Mouse (Mus musculus) heart, embryonic 16.5 days (tissue): ENCODE results near the gene Gan. TPM values are rescaled to one million over a fixed set of nuclear protein-coding genes. Genes with fewer than 3 reads are reported as not detected.

ENCODE experiments used
- ATAC-seq: fragments of 200-750 bp; cut with Nextera tagmentation; replicated peaks from 2 replicates; pipeline ENCODE4 v1.8.0; 2017; ENCODE audit warnings: moderate number of reproducible peaks; ENCODE audit not compliant: insufficient read depth, low FRiP score; ENCODE audit errors: extremely low read depth
- H3K27ac ChIP-seq: fragments of 300-500 bp; sonication (generic); 2 replicates; pipeline ENCODE4 v1.5.1; 2014; ENCODE audit warnings: mild to moderate bottlenecking, low read length, control low read depth, moderate library complexity
- H3K27me3 ChIP-seq: fragments of 300-500 bp; sonication (generic); 2 replicates; pipeline ENCODE4 v1.6.1; 2014; ENCODE audit warnings: low read length, mixed read lengths; ENCODE audit not compliant: control insufficient read depth, insufficient read depth
- H3K36me3 ChIP-seq: fragments of 300-500 bp; sonication (generic); 2 replicates; pipeline ENCODE4 v1.6.1; 2014; ENCODE audit not compliant: control insufficient read depth, insufficient read depth
- H3K4me1 ChIP-seq: fragments of 300-500 bp; sonication (generic); 2 replicates; pipeline ENCODE4 v1.6.1; 2014; ENCODE audit warnings: low read length, mixed read lengths; ENCODE audit not compliant: control insufficient read depth, insufficient read depth
- H3K4me2 ChIP-seq: fragments of 300-500 bp; sonication (generic); 2 replicates; pipeline ENCODE4 v1.6.1; 2014; ENCODE audit warnings: low read depth, mild to moderate bottlenecking, control low read depth, low read length
- H3K4me3 ChIP-seq: fragments of 300-500 bp; sonication (generic); 2 replicates; pipeline ENCODE4 v1.5.1; 2014; ENCODE audit warnings: mild to moderate bottlenecking, control low read depth, low read length
- H3K9ac ChIP-seq: fragments of 300-500 bp; sonication (generic); 2 replicates; pipeline ENCODE4 v1.6.1; 2014; ENCODE audit warnings: low read length, control low read depth
- H3K9me3 ChIP-seq: fragments of 300-500 bp; sonication (generic); replicated peaks from 2 replicates; pipeline ENCODE4 v1.6.1; 2016; ENCODE audit warnings: low read length; ENCODE audit not compliant: control insufficient read depth
- WGBS: fragments of 180-500 bp; shearing (Covaris S2); extraction: QIAGEN DNeasy Blood & Tissue Kit; methylation state at CpG from one replicate; pipeline ENCODE4 v1.1.7; 2014; 5-methylcytosine and 5-hydroxymethylcytosine counted together
- polyA plus RNA-seq: library from polyadenylated mRNA; unstranded; fragments of >200 nt; fragmentation: Nextera tagmentation; extraction: Ambion mirVana; gene quantifications from 2 replicates; pipeline ENCODE4 v1.2.1, GENCODE M21; 2015

The Gan gene
- polyA plus RNA-seq, 1 experiment from 2014 or later = 1.0 TPM

DNA sequence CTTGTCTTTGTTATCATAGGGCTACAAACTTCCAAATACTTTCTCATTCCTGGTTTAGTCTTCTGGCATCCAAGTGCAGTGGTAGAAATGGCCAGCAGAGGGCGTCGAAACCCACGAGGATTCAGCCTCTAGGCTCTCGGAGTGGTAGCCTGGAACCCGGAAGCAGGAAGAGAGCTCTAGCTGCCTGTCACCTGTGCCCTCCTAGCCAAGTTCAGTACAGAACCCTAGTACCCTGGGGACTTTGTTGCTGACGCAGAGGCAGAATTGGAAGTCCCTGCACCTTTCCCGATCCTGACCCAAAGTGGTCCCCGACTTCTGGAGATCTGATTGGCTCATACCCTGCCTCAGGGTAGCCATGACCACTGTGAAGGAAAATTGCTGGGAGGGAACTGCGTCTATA lies 66.7 kb downstream of the Gan start:
- Histone ChIP-seq H3K4me2 (peak overlapping the region; percentile 63), H3K9me3 (no peaks in the 10 kb centered on the region), H3K9ac (peak overlapping the region; percentile 60), H3K27me3 (no peaks in the 10 kb centered on the region), H3K27ac (no peak overlapping the region), H3K4me1 (no peaks in the 10 kb centered on the region), H3K4me3 (peak overlapping the region; percentile 50), H3K36me3 (no peaks in the 10 kb centered on the region)
- WGBS = 10% methylated on average over 9 of the region's 9 CpGs
- peak; percentile 88 for ATAC-seq

DNA sequence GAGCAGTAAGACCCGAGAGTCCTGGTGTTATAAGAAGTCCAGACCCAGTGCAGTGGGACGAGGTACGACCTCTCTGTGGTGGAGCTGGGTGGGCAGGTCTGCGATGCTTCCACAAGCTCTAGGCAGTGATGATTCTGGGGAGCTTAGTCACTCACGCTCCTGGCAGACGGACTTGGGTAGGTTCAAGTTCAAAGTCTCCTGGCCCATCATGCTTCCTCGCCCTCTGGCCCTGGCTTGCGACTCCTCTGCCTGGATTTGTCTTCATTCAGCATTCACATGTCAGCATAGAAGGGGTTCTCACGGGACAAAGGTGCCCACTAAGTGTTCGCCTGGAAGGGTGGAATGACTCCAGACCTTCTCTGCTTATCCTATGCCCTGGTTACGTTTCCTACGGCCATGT lies 68.4 kb downstream of the Gan start:
- ATAC-seq = no peak
- H3K27ac ChIP-seq = no peak overlapping the region
- no peak overlapping the region for H3K4me3 ChIP-seq
- H3K36me3 ChIP-seq = no peaks in the 10 kb centered on the region
- H3K9me3 ChIP-seq = peaks cover 4% of the 10 kb centered on the region; the same call in 1 of the 2 replicates
- no peaks in the 10 kb centered on the region for H3K4me1 ChIP-seq
- H3K27me3 ChIP-seq = no peaks in the 10 kb centered on the region
- H3K4me2 ChIP-seq = no peak overlapping the region
- WGBS = 83% methylated on average over 12 of the region's 12 CpGs
- H3K9ac ChIP-seq = no peak overlapping the region

DNA sequence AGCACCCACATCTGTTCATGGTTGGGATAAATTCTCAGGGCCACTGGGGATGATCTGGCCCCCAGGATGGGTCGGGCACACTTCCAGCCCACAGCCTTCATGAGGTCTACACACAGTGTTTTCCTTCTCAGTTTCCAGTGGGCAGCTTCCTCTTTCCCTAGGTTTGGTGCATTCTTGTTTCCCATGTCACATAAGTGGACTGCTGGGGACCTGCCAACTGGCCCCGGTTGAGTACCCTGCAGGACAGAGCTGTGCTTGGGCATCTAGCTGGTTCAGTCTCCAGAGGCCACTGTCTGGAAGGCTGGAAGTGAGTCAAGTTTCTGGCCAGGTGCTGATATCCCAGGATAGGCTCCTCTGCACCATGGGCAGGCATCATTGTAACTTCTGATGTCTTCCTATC lies 69.4 kb downstream of the Gan start:
- peaks cover 4% of the 10 kb centered on the region; the same call in 1 of the 2 replicates for H3K9me3 ChIP-seq
- H3K27me3 ChIP-seq = no peaks in the 10 kb centered on the region
- no peaks in the 10 kb centered on the region for H3K4me1 ChIP-seq
- WGBS = 70% methylated on average over 2 of the region's 2 CpGs
- H3K4me3 ChIP-seq = no peak overlapping the region
- no peaks in the 10 kb centered on the region for H3K36me3 ChIP-seq
- no peak overlapping the region for H3K9ac ChIP-seq
- H3K4me2 ChIP-seq = no peak overlapping the region
- no peak overlapping the region for H3K27ac ChIP-seq
- ATAC-seq = no peak

DNA sequence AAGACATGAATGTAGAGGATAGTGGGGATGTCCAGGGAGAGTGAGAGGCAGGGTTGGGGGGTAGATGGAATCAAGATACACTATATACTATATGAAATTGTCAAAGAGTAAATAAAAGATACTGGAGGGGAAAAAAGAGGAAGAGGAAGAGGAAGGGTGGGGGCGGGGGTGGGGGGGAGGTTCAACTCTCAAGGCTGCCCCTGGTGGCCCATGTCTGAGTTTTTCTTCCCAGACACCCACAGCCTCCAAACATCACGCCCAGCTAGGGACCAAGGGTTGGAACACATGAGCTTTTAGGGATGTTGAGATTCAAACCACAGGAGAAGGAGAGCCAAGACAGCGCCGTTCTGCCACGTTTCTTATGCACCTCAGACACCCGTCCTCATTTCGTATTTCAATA lies 75.3 kb downstream of the Gan start:
- Histone ChIP-seq H3K9ac (no peak overlapping the region), H3K4me1 (no peaks in the 10 kb centered on the region), H3K4me3 (no peak overlapping the region), H3K9me3 (peaks cover 4% of the 10 kb centered on the region; the same call in 1 of the 2 replicates), H3K4me2 (no peak overlapping the region), H3K27me3 (no peaks in the 10 kb centered on the region), H3K27ac (no peak overlapping the region), H3K36me3 (no peaks in the 10 kb centered on the region)
- 83% methylated on average over 6 of the region's 7 CpGs for WGBS
- no peak for ATAC-seq

DNA sequence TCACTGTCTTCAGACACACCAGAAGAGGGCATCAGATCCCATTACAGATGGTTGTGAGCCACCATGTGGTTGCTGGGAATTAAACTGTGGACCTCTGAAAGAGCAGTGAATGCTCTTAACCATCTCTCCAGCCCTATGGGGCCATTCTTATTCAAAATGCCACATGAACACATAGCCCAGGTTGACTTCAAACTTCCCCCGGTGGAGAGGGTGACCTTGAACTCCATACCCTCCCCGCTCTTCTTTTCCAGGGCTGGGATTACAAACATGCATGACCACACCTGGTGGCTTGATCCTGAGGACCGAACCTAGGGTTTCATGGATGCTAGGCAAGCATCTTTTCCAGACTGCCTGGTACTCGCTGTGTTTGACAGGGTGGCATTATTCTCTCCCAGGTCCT lies 78.6 kb downstream of the Gan start:
- no peaks in the 10 kb centered on the region for H3K36me3 ChIP-seq
- H3K4me2 ChIP-seq = no peak overlapping the region
- H3K9ac ChIP-seq = no peak overlapping the region
- H3K4me3 ChIP-seq = no peak overlapping the region
- ATAC-seq = no peak
- no peaks in the 10 kb centered on the region for H3K4me1 ChIP-seq
- no peak overlapping the region for H3K27ac ChIP-seq
- WGBS = 89% methylated on average over 4 of the region's 4 CpGs
- no peaks in the 10 kb centered on the region for H3K9me3 ChIP-seq
- no peaks in the 10 kb centered on the region for H3K27me3 ChIP-seq

DNA sequence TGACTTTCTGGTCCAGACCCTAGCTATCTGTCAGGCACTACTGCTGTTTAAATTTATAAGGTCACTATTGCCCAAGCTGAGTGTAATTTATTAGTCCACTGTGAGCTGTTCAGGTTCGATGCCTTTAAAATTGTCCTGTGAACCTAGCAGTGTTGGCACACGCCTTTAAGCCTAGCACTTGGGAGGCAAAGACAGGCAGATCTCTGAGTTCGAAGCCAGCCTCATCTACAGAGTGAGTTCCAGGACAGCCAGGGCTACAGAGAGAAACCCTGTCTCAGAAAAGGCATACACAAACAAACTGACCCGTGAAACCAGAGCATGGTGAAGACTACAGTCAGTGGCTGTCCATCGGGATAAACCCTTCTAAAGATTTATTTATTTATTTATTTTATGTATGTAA lies 82.4 kb downstream of the Gan start:
- Histone ChIP-seq H3K27ac (no peak overlapping the region), H3K27me3 (no peaks in the 10 kb centered on the region), H3K36me3 (no peaks in the 10 kb centered on the region), H3K4me1 (no peaks in the 10 kb centered on the region), H3K4me3 (no peak overlapping the region), H3K9me3 (no peaks in the 10 kb centered on the region), H3K4me2 (no peak overlapping the region), H3K9ac (no peak overlapping the region)
- 81% methylated on average over 5 of the region's 5 CpGs for WGBS
- ATAC-seq = no peak

DNA sequence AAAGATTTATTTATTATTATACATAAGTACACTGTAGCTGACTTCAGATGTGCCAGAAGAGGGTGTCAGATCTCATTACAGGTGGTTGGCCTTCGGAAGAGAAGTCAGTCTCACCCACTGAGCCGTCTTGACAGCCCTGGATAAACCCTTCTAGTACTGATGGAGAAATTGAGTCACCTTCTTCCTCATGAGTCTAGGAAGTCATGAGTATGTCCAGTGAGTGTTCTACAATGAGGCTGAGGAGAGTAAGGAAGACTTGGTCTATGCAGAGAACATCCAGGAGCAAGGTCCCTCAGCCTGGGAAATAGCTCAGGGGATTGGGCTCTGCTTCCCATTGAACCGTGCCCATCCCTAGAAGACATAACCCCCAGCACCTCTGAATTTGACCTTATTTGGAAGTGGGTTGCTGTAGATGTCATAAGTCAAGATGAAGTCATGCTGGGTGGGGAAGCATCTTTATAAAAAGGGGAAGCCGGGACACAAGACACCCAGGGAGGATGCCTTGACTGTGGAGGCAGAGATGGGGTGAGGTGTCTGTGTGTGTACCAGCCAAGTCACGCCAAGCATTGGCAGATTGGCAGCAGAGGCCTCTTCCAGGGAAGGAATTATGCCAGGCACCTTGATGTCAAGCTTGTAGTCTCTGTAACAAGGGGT lies 83.0 kb downstream of the Gan start:
- Histone ChIP-seq H3K4me1 (no peaks in the 10 kb centered on the region), H3K4me3 (no peak overlapping the region), H3K27ac (no peak overlapping the region), H3K4me2 (no peak overlapping the region), H3K36me3 (no peaks in the 10 kb centered on the region), H3K27me3 (no peaks in the 10 kb centered on the region), H3K9me3 (no peaks in the 10 kb centered on the region), H3K9ac (no peak overlapping the region)
- 71% methylated on average over 5 of the region's 5 CpGs for WGBS
- ATAC-seq = no peak

DNA sequence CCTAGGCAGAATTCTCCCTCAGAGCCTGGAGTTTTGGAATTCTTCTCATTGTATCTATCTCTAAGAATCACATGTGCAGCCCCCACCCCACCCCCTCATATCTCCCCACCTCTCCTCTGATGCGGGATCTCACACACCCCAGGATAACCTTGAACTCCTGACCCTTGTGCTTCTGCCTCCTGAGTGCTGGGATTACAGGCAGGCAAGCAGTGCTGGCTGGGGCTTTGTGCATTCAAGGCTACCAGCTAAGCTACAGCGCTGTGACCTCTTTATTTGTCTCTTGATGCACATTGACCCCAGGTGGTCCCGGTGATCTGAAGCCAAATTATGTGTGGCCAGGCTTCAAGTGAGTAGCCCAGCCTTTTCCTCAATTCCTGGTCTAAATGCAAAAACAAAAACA lies 83.9 kb downstream of the Gan start:
- WGBS = 49% methylated on average over 3 of the region's 3 CpGs
- H3K9me3 ChIP-seq = no peaks in the 10 kb centered on the region
- no peak overlapping the region for H3K4me3 ChIP-seq
- no peaks in the 10 kb centered on the region for H3K27me3 ChIP-seq
- H3K36me3 ChIP-seq = no peaks in the 10 kb centered on the region
- no peak overlapping the region for H3K27ac ChIP-seq
- ATAC-seq = no peak
- no peaks in the 10 kb centered on the region for H3K4me1 ChIP-seq
- H3K9ac ChIP-seq = no peak overlapping the region
- no peak overlapping the region for H3K4me2 ChIP-seq

DNA sequence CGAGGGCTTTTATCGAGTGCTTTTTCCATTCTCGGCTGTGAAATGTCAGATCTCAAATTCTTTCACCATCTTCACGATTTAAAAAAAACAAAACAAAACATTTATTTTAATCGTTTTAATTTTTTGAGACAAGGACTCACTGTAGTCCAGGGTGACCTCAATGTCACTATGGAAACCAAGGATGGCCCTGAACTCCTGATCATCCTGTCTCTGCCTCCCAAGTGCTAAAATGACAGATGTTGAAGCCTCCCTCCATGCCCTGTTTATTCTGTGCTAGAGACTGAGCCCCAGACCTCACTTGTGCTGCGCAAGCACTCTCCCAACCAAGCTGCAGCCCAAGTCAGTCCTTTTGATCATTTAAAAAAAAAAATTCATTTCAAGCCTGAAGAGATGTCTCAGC lies 84.4 kb downstream of the Gan start:
- 75% methylated on average over 6 of the region's 6 CpGs for WGBS
- no peaks in the 10 kb centered on the region for H3K4me1 ChIP-seq
- no peaks in the 10 kb centered on the region for H3K36me3 ChIP-seq
- H3K4me2 ChIP-seq = no peak overlapping the region
- no peak overlapping the region for H3K4me3 ChIP-seq
- no peaks in the 10 kb centered on the region for H3K9me3 ChIP-seq
- ATAC-seq = no peak
- H3K9ac ChIP-seq = no peak overlapping the region
- H3K27ac ChIP-seq = no peak overlapping the region
- H3K27me3 ChIP-seq = no peaks in the 10 kb centered on the region
